Mouse (Mus musculus) thymus, adult 2 months (tissue): Measurements from ENCODE around the gene D430042O09Rik.

Experiments used
- CTCF ChIP-seq: fragments of 200-500 bp; IDR thresholded peaks from 2 replicates; pipeline ENCODE4 v1.5.1; 2012; ENCODE audit warnings: mild to moderate bottlenecking, control low read depth, low read length, moderate library complexity, borderline replicate concordance; ENCODE audit not compliant: control insufficient read depth, poor library complexity, insufficient read depth; ENCODE audit errors: extremely low read depth
- POLR2A ChIP-seq: fragments of 200-500 bp; IDR thresholded peaks from 2 replicates; pipeline ENCODE4 v1.6.1; 2012; ENCODE audit warnings: mild to moderate bottlenecking, low read length, control low read depth, moderate library complexity; ENCODE audit not compliant: control insufficient read depth, poor library complexity, insufficient read depth; ENCODE audit errors: extremely low read depth

GRCm38 (mm10) chr7:125756806-125757205 is 49.1 kb downstream of the D430042O09Rik start:
- TF ChIP-seq CTCF = no peak
- TF ChIP-seq POLR2A = no peak
